Mouse (Mus musculus) neutrophil, adult 59 days (primary cell): ENCODE measurements around the gene Tex9. TPM values are rescaled to one million over a fixed set of nuclear protein-coding genes. Genes with fewer than 3 reads are reported as not detected.

Experiments used
- total RNA-seq, 2 experiments: library from RNA; stranded (reverse); gene quantifications; 1 replicate in 1 of 2; 2 replicates in 1 of 2; pipeline ENCODE4 v1.2.4; 2023

The Tex9 gene
- total RNA-seq = 1 to 10 TPM; 2.6 to 2.8 TPM

DNA sequence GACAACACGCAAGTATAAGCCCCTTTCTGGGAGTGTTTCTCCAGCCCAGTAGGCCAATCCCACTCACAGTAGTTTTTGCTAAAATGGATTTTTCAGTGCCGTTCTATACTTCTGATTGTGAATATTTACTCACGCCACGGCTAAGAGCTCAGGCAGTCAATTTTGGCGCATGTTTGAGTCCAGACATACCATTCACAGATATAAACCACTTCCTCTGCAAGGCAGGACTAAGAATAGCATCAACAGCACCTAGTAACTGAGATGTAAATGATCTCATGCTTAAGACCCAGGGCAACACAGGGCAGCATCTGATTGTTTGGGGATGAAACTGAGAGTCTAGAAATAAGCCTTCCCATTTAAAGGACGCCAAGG is at the start of gene Tex9:
Tex9 (minus strand) TSS at position 19 of the 372 bp plus-strand sequence.

DNA sequence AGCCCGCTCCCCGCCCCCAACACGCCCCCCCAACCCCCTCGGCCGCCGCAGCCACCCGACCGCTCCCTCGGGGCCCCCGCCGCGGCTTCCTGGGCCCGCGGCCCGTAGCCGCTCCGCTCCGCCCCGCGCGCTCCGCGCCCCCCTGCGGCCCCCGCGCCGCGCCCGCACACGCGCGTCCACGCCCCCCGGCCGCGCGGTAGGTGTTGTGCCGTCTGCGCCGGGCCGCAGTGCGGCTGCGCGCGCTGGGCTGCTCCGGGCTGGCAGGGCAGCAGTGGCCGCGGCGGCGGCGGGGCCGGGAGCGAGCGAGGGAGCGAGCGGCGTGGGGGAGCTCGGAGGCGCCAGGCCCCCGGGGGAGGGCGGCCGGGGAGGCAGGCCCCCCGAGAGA is 40.0 kb upstream of the Tex9 start, which contains the start of gene Rfx7:
Rfx7 (plus strand) TSS at position 245 of the 385 bp plus-strand sequence.

DNA sequence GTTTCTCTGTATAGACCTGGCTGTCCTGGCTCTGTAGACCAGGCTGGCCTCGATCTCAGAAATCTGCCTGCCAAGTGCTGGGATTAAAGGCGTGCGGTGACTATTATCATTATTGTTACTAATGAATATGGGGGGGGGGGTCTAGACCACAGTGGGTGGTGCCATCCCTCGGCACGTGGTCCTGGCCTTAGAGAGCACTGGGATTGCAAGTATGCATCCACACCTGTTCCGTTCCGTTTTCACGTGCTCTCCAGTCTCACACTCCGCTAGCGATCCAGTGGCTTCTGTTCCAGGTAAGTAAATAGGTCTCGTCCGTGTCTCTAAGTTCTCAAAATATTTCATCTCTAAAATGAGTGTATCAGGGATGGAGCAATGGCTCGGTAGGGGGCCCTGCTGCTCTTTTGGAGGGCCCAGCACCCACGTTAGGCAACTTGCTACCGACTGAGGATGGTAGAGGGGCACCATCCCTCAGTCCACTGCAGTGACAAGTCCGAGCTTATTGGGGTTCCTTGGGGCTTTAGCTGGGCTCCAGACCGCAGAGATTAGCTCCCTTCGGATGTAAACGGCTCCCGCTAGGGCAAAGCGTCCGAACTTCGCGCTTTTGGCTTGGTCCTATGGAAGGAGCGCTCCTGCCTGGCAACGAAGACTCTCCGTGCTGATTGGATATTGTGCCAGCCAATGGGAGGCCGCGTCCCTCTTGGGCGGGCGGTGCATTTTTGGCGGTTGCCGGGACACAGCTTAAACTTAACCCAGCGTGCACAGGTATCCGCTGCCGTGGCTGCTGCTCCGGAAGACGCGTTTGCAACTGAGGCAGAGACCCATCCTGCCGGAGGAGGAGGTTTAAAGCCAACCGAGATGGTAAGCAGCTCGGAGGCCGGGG is 54.0 kb downstream of the Tex9 start, which contains the start of gene Mns1:
Mns1 (plus strand) TSS at position 190 of the 880 bp plus-strand sequence.

Other genes starting within 250 kb of the Tex9 start
- gene Zfp280d, start 217.4 kb downstream of the Tex9 start, total RNA-seq = 10 to 100 TPM; 30.3 to 32.3 TPM
- gene Mns1, start 54.2 kb downstream of the Tex9 start, total RNA-seq = 1 to 10 TPM; 4.4 to 6.4 TPM
- gene Rfx7, start 40.0 kb upstream of the Tex9 start, total RNA-seq = 10 to 100 TPM; 31.7 to 34.6 TPM
- gene Nedd4, start 170.1 kb upstream of the Tex9 start, total RNA-seq = 100 to 1,000 TPM; 118 to 137 TPM